Mouse (Mus musculus) hindbrain, embryonic 12.5 days (tissue): ENCODE measurements at regions not wholly inside any gene's neighbourhood (a gene's known extent, or its start where the extent isn't known, plus 50 kb on each side); places are given as distances from the start of the nearest gene placed in this dataset.

Experiments used
- ATAC-seq: fragments of 200-750 bp; cut with Nextera tagmentation; 2 replicates; pipeline ENCODE4 v1.8.0; 2017; ENCODE audit warnings: moderate TSS enrichment; ENCODE audit not compliant: low FRiP score
- H3K27ac ChIP-seq: fragments of 300-500 bp; sonication (generic); 2 replicates; pipeline ENCODE4 v1.5.1; 2016; ENCODE audit warnings: mild to moderate bottlenecking
- H3K27me3 ChIP-seq: fragments of 300-500 bp; sonication (generic); 2 replicates; pipeline ENCODE4 v1.6.1; 2016; ENCODE audit warnings: mild to moderate bottlenecking
- H3K36me3 ChIP-seq: fragments of 300-500 bp; sonication (generic); 2 replicates; pipeline ENCODE4 v1.6.1; 2016; ENCODE audit warnings: mild to moderate bottlenecking
- H3K4me1 ChIP-seq: fragments of 300-500 bp; sonication (generic); 2 replicates; pipeline ENCODE4 v1.6.1; 2016
- H3K4me2 ChIP-seq: fragments of 300-500 bp; sonication (generic); replicated peaks from 2 replicates; pipeline ENCODE4 v1.6.1; 2016; ENCODE audit warnings: mild to moderate bottlenecking
- H3K4me3 ChIP-seq: fragments of 300-500 bp; sonication (generic); 2 replicates; pipeline ENCODE4 v1.5.1; 2016; ENCODE audit warnings: mild to moderate bottlenecking
- H3K9ac ChIP-seq: fragments of 300-500 bp; sonication (generic); 2 replicates; pipeline ENCODE4 v1.6.1; 2016; ENCODE audit warnings: mild to moderate bottlenecking, moderate library complexity
- H3K9me3 ChIP-seq: fragments of 300-500 bp; sonication (generic); replicated peaks from 2 replicates; pipeline ENCODE4 v1.6.1; 2016; ENCODE audit warnings: mild to moderate bottlenecking
- WGBS: fragments of 180-500 bp; shearing (Covaris S2); methylation state at CpG from one replicate; pipeline ENCODE4 v1.1.7; 2016; 5-methylcytosine and 5-hydroxymethylcytosine counted together

DNA sequence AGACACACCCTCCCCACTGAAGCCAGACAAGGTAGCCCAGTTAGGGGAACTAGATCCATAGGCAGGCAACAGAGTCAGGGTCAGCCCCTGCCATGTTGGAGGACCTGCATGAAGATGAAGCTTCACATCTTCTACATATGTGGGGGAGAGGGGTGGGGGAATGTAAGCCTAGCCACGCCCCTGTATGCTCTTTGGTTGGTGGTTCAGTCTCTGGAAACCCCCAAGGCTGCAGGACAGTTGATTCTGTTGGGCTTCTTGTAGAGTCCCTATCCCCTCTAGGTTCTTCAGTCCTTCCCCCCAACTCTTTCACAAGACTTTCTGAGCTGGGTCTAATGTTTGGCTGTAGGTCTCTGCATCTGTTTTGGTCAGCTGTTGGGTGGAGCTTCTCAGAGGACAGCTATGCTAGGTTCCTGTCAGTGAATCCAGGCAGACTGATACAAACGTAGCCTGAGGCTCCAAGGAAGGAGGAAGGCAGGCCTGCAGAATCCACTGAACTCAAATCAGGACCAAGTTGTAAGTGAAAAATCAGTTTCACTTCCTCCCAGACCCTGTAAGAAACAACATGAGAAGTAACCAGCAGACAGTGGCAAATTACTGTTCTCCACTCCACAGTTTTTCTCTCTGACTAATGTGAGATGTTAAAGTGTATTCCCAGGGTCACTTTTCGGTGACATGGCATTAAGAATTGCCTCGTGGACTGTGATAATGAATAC lies 476.9 kb downstream of the Arl4a start:
- WGBS: 76% methylated on average over 4 of the region's 4 CpGs
- H3K9me3 ChIP-seq: no peaks in the 10 kb centered on the region
- no peak for ATAC-seq
- no peaks in the 10 kb centered on the region for H3K4me1 ChIP-seq
- no peaks in the 10 kb centered on the region for H3K27me3 ChIP-seq
- H3K4me2 ChIP-seq: no peak overlapping the region
- H3K27ac ChIP-seq: no peak overlapping the region
- H3K9ac ChIP-seq: no peak overlapping the region
- H3K36me3 ChIP-seq: no peaks in the 10 kb centered on the region
- H3K4me3 ChIP-seq: no peak overlapping the region

DNA sequence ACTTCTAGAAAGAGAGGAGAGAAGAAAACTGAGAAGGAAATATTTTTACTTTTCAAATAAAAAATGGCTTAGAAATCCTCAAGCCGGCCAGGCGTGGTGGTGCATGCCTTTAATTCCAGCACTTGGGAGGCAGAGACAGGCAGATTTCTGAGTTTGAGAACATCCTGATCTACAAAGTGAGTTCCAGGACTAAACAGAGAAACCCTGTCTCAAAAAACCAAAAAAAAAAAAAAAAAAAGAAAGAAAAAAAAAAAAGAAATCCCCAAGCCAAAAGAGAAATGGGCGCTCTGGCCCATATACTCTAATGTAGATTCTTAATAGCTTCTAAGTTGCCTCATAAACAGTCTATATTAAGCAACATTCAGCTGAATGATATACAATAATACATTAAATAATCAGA lies 479.3 kb downstream of the Arl4a start:
- H3K27ac ChIP-seq: no peak overlapping the region
- H3K36me3 ChIP-seq: no peaks in the 10 kb centered on the region
- no peaks in the 10 kb centered on the region for H3K9me3 ChIP-seq
- ATAC-seq: no peak
- no peak overlapping the region for H3K4me3 ChIP-seq
- no peak overlapping the region for H3K4me2 ChIP-seq
- no peaks in the 10 kb centered on the region for H3K4me1 ChIP-seq
- no peaks in the 10 kb centered on the region for H3K27me3 ChIP-seq
- no peak overlapping the region for H3K9ac ChIP-seq
- WGBS: 97% methylated on average over 3 of the region's 3 CpGs

DNA sequence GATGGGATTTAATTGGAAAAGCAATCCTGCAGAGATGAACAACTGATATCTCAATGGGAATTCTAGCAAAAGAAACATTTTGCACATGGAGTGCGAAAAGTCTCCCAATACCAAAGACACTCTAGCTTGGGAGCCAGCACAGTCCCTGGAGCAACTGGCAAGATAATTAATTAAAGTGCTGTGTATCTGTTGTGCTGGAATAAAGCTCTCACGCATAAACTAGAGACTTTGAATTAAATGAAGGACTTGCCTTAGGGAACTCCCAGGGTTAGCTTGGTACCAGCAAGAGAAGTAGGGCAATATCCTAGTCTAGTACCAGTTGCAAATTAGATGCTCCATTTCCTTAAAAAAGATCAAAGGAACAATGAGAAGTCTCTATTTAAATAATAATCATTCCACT lies 501.5 kb downstream of the Arl4a start:
- H3K4me3 ChIP-seq: no peak overlapping the region
- 63% methylated on average over 2 of the region's 2 CpGs for WGBS
- H3K9ac ChIP-seq: no peak overlapping the region
- H3K27ac ChIP-seq: no peak overlapping the region
- H3K36me3 ChIP-seq: no peaks in the 10 kb centered on the region
- no peak for ATAC-seq
- H3K4me2 ChIP-seq: no peak overlapping the region
- H3K9me3 ChIP-seq: no peaks in the 10 kb centered on the region
- H3K4me1 ChIP-seq: no peaks in the 10 kb centered on the region
- no peaks in the 10 kb centered on the region for H3K27me3 ChIP-seq

DNA sequence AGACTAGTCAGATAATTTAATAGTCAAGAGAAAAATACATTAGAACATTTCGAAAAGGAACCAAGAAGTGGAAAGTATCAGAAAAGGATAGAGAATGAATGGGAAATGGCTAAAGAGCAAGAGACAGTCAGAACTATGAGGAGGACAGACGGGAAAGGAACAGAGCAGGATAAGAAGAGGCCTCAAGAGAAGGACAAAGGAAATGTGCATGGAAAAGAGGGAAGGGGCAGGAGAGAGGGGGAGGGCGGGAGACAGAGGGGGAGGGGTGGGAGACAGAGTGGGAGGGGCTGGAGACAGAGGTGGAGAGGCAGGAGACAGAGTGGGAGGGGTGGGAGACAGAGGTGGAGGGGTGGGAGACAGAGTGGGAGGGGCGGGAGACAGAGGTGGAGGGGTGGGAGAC lies 509.7 kb downstream of the Arl4a start:
- Histone ChIP-seq H3K4me1 (no peaks in the 10 kb centered on the region), H3K27ac (no peak overlapping the region), H3K4me3 (no peak overlapping the region), H3K36me3 (no peaks in the 10 kb centered on the region), H3K9me3 (no peaks in the 10 kb centered on the region), H3K9ac (no peak overlapping the region), H3K4me2 (no peak overlapping the region), H3K27me3 (no peaks in the 10 kb centered on the region)
- ATAC-seq: no peak
- WGBS: 48% methylated on average over 3 of the region's 4 CpGs

DNA sequence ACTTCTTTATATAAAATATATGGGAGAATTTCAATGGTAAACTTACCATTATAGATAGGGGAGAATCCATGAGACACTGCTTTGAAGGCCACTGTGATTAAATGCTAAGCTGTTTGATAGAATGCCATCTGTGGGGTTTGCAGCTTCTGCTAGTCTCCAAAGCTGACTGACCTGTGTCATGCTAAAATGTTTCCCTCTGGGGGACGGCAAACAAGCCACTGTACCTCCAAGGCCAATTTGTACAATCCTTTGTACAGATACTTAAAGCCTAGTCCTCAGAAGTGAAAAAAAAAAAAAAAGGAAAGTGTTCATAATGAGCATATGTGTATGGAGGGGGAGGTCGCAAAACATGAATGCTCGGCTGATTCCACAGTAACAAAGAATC lies 510.6 kb downstream of the Arl4a start:
- no peak for ATAC-seq
- H3K4me1 ChIP-seq: no peaks in the 10 kb centered on the region

DNA sequence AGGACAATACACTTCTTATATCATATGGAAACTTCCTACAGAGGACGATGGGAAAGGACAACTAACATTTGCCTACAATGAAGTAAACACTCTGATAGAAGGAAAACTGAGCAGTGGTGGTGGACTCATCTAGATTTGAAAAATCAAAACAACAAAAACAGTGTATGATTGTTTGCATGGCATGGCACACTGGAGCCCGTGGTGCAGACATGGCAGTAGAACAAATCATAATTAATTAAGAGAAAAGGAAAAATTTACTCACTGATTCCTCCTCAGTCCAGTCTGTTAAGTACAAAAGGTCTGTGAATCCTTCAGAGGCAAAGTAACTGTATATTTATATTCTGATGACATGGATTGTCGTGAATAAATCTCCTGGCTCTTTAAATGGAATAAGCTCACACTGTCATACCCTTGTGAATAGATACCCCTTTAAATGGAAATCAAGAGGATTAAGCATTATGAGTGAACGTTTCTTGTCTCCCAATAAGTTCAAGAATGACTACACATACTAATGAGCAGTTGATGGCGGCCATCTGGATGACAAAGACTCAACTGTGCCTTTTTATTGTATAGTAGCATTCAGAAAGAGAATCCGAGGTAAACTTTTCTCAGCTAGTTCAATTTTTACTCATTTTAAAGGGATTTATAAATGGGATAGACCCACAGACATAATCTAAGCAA lies 511.1 kb downstream of the Arl4a start:
- no peaks in the 10 kb centered on the region for H3K27me3 ChIP-seq
- H3K4me1 ChIP-seq: no peaks in the 10 kb centered on the region
- H3K36me3 ChIP-seq: no peaks in the 10 kb centered on the region
- no peak for ATAC-seq
- H3K9ac ChIP-seq: no peak overlapping the region
- H3K4me3 ChIP-seq: no peak overlapping the region
- no peaks in the 10 kb centered on the region for H3K9me3 ChIP-seq
- H3K27ac ChIP-seq: no peak overlapping the region
- 73% methylated on average over 6 of the region's 6 CpGs for WGBS
- no peak overlapping the region for H3K4me2 ChIP-seq

More for the DNA sequence above, 510.6 kb downstream of the Arl4a start:
- Histone ChIP-seq H3K9ac (no peak overlapping the region), H3K4me3 (no peak overlapping the region), H3K27me3 (no peaks in the 10 kb centered on the region), H3K36me3 (no peaks in the 10 kb centered on the region), H3K4me2 (no peak overlapping the region), H3K9me3 (no peaks in the 10 kb centered on the region), H3K27ac (no peak overlapping the region)
- 67% methylated on average over 3 of the region's 3 CpGs for WGBS

DNA sequence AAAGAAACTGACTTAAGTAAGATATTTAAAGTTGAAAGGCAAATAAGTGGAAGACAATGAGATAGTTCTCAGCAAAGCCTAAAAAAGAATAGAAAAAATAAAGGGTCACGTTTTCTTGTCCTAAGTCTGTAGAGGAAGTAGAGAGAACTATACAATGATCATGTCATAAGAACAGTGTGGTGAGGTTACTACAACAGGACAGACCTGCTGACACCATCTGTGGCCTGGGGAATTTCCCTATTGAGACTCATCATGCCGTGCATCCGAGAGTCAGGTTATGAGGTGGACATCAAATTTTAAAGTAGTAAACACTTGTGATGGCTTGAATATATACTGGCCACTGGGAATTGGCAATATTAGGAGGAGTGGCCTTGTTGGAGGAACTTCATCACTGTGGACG lies 522.1 kb downstream of the Arl4a start:
- Histone ChIP-seq H3K27ac (no peak overlapping the region), H3K9ac (no peak overlapping the region), H3K36me3 (no peaks in the 10 kb centered on the region), H3K4me1 (no peaks in the 10 kb centered on the region), H3K9me3 (no peaks in the 10 kb centered on the region), H3K4me3 (no peak overlapping the region), H3K27me3 (no peaks in the 10 kb centered on the region), H3K4me2 (no peak overlapping the region)
- 84% methylated on average over 4 of the region's 4 CpGs for WGBS
- no peak for ATAC-seq

DNA sequence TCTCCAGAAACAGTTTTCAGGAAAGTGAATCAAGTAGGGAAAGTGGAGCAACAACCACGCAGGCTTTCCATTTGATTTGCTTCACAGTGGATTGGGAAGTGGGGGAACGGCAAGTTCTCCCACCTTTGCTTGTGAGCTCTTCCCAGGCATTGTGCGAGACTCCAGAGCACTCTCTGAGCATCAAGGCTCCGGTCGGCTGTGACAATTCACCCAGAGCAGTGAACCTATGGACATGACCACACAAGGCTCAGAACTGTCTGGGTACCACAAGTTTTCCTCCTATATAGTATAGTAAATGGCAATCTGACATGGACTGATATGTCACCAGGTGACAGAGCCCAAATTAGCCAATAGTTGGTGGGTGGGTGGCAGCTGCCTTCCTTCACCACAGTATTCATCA lies 527.0 kb downstream of the Arl4a start:
- no peaks in the 10 kb centered on the region for H3K27me3 ChIP-seq
- 74% methylated on average over 5 of the region's 5 CpGs for WGBS
- no peaks in the 10 kb centered on the region for H3K4me1 ChIP-seq
- H3K9me3 ChIP-seq: no peaks in the 10 kb centered on the region
- ATAC-seq: 0 out of 2 replicates have a peak, but pooled peaks have one; percentile 14
- no peak overlapping the region for H3K4me2 ChIP-seq
- H3K36me3 ChIP-seq: no peaks in the 10 kb centered on the region
- H3K9ac ChIP-seq: no peak overlapping the region
- H3K4me3 ChIP-seq: no peak overlapping the region
- H3K27ac ChIP-seq: no peak overlapping the region

DNA sequence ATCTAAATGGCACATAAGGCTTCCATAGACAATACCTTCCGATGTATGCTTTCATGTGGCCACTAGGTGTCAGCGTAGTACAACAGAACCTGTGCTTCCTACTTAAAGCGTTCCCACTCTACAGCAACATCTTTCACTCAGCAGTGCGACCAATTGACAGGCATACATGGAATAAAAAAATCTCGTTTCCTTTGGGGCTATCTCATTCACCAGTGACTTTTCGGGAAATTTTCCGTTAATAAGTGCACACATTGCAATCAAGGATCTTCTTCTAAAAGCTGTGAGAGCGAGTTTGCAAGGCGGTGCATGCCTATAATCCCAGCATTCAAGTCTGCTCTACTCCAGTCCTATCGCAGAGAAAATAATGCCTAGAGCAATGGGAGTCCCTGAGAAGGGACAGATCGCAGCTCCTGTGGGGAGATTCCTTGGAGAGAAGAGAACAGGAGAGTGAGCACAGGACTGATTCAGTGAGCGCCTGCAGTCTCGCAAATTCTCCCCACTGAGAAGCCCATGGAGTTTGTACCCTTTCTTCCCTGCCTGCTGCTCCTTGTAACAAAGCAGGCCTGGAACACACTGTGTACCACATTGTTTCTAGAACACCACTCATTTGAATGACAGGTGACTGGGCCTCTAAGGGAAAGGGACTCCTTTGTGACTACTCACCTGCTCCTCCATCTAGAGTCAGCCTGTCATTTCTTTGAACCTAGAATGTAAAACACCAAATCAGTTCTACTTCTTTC lies 527.6 kb downstream of the Arl4a start:
- H3K9me3 ChIP-seq: no peaks in the 10 kb centered on the region
- 18% methylated on average over 13 of the region's 13 CpGs for WGBS
- no peaks in the 10 kb centered on the region for H3K4me1 ChIP-seq
- H3K27me3 ChIP-seq: no peaks in the 10 kb centered on the region
- ATAC-seq: peak; percentile 92
- no peak overlapping the region for H3K9ac ChIP-seq
- H3K4me3 ChIP-seq: peak overlapping the region; percentile 15; the same call in 1 of the 2 replicates
- no peak overlapping the region for H3K27ac ChIP-seq
- peak overlapping the region; percentile 45 for H3K4me2 ChIP-seq
- no peaks in the 10 kb centered on the region for H3K36me3 ChIP-seq

DNA sequence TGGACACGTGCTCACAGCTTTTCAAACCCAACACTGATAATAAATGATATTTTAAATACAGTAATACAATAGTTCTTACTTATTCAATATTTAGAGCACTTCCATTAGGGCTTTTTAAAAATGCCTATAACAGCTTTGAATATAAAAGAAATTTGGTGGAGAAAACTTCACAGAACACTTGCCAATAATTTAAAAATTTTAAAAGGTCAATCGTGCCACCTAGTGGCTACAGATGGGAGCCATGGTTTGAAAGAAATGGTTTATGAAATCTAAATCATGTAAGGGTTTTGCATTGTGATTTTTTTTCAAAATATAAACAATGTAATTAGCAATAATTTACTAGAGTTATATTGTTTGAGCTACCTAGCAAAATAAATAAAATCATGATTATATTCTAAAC lies 541.6 kb downstream of the Arl4a start:
- 43% methylated on average over 2 of the region's 2 CpGs for WGBS
- H3K36me3 ChIP-seq: no peaks in the 10 kb centered on the region
- no peaks in the 10 kb centered on the region for H3K27me3 ChIP-seq
- H3K4me3 ChIP-seq: no peak overlapping the region
- H3K9ac ChIP-seq: no peak overlapping the region
- no peaks in the 10 kb centered on the region for H3K9me3 ChIP-seq
- H3K4me1 ChIP-seq: no peaks in the 10 kb centered on the region
- H3K4me2 ChIP-seq: no peak overlapping the region
- H3K27ac ChIP-seq: no peak overlapping the region
- ATAC-seq: no peak

DNA sequence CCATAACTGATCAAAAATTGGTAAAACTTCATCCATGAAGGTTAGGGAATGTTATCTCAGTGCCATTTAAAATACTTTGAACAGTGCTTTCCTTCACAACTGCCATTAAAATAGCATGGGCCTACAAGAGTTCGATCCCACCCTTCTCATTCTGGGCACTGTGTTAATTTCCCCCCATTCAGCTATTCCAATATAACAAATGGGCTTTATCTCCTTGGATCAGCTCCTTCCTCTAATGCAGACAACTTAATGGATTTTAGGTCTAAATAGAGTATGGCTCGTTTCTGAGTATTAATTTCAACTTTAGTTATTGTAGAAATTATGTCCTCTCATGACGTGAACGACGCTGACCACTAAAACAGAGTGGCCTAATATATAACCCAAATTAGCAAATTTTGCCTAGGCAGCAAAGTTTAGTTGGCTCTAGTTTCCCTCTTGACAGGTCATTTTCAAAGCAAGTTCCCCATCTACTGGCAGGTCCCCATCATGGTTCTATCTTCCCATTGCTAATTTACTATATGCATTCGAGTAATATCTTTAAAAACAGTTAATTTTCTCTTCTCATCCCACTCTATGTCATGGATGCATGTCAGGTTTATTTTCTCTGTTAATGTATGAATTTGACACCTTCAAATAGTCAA lies 544.1 kb downstream of the Arl4a start:
- Histone ChIP-seq H3K4me2 (no peak overlapping the region), H3K27ac (no peak overlapping the region), H3K27me3 (no peaks in the 10 kb centered on the region), H3K4me1 (no peaks in the 10 kb centered on the region), H3K4me3 (no peak overlapping the region), H3K9ac (no peak overlapping the region), H3K9me3 (no peaks in the 10 kb centered on the region), H3K36me3 (no peaks in the 10 kb centered on the region)
- 85% methylated on average over 6 of the region's 6 CpGs for WGBS
- no peak for ATAC-seq

DNA sequence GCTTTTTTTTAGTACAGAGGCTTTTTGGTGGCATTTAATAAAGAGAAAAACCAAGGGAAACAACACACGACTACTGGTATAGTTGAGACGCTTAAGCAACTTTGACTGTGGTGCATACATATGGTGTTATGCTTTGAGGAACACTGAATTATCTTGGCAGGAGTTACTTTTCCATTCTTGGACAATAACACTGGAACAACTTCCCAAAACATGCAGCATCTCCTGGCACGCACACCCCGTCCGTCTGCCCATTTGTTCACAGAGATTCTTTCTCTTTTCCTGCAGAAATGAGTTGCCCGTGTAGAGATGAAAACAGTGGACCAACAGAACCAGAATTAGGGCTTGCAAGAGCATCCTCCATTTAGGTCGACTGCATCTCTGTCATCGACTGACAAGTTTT lies 544.7 kb downstream of the Arl4a start:
- 89% methylated on average over 8 of the region's 8 CpGs for WGBS
- H3K4me1 ChIP-seq: no peaks in the 10 kb centered on the region

More for the DNA sequence above, 544.7 kb downstream of the Arl4a start:
- H3K9ac ChIP-seq: no peak overlapping the region
- H3K4me2 ChIP-seq: no peak overlapping the region
- no peak for ATAC-seq
- no peak overlapping the region for H3K4me3 ChIP-seq
- H3K27ac ChIP-seq: no peak overlapping the region
- no peaks in the 10 kb centered on the region for H3K36me3 ChIP-seq
- no peaks in the 10 kb centered on the region for H3K9me3 ChIP-seq
- H3K27me3 ChIP-seq: no peaks in the 10 kb centered on the region
